Mouse (Mus musculus) G1E-ER4 (cell line): Measurements from ENCODE around the gene Cd86. TPM values are rescaled to one million over a fixed set of nuclear protein-coding genes. Genes with fewer than 3 reads are reported as not detected.

ENCODE experiments used
- GATA1 ChIP-seq: IDR thresholded peaks from one replicate; pipeline ENCODE4 v1.8.0; 2012; ENCODE audit warnings: low read length, inconsistent platforms
- polyA plus RNA-seq: library from polyadenylated mRNA; stranded (reverse); fragments of >175 nt; gene quantifications from 2 replicates; pipeline ENCODE4 v1.2.3, GENCODE M21; 2012

Gene Cd86
- polyA plus RNA-seq, 1 experiment: not detected

DNA sequence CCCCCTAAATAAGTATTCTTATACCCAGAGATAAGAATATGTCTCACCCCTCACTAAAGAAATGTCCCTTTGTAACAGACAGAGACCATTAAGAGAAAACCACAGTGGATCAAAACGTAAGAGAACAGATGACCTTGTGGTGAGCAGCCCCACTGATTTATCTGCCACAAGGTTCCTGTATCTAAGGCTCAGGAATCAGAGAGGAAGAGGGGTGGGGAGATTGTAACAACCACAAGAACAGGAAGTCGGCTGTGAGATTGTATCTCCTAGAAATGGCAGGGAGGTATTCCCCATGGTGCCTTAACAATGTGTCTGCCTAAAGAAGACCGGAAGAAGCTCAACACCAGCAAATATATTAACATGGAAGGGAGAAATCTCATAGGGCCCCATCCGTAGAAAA lies 77.9 kb downstream of the Cd86 start:
- peak; percentile 80 for TF ChIP-seq GATA1

DNA sequence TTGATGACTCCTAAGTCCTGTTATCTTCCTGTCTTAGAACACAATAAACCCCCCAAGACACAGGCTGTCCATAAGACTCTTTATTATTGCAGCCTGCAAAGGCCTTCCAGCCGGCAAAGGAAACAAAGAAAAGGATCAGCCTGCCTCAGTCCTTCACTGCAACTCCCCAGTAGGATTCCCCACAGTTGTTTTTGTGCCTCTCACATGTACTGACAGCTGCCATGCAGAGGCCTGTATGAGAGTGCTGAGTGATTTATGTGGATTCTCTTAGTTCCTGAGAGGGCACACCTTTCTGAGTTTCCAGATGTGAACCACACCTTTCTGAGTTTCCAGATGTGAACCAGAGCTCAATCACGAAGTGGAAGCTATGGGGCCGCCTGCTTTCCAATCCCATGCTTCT lies 83.8 kb downstream of the Cd86 start:
- TF ChIP-seq GATA1: no peak

DNA sequence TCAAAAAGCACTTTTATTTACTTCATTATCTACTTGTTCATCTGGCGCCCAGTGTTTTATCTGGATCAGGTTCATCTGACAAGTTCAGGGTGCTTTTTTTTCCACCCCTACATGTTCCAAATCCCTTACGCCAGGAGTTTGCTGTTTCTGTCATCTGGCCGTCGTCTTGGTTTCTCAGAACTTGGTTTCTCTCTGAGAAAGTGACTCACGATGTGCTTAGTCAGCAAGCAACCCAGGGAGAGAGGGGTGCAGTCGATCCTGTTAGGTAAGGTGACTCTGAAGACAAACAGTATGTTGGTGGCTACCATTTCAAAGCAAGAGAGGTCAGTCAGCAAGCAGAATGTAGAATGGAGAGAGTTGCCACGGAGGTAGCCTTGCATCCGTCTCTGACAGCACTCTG lies 93.9 kb downstream of the Cd86 start:
- no peak for TF ChIP-seq GATA1

DNA sequence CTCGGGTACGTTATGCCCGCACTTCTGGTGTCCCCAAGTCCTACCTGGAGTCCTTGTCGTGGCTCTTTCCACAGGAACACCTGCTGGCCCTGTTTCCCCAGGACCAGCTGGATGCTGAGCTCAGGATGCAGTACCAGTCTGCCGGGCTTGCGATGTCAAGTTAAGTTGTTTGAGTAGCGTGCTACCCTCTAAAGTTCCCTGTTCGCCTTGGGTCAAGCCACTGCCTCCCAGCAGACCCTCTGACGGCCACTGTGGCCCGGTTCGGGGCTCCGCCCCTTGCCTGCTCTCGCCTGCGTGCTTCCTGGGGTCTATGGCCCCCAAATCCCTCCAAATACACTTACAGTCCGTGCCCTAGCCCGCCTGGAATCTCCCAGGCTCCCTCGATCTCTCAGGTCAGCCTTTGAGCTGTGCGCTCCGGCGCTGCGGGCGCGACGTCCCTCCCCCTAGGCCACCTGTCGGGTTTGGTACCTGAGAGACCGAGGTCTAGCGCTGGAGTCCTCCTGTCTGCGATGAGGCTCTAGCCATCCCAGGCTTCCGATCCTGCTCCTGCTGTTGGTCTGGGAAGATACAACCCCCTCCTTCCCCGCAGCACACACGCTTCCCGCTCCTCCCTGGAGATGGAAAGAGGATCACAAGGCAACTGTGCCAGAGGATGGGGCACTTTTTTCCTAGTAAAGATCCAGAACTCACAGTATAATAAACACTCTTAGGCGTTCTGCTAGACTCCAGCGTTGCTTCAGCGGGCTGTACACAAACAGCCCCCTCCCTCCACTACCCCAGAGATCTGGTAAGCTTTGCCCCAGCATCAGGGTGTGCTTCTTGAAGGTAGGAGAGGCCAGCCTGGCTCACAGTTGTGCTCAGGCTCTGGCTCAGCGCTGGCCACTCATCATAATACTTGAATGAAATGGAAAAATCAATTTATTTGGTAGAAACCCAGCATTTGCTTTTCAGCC lies 104.2 kb downstream of the Cd86 start, which contains the start of gene Casr:
Gene Casr, minus strand, starts transcription at position 756 of the 953 bp plus-strand sequence.
- TF ChIP-seq GATA1: no peak

DNA sequence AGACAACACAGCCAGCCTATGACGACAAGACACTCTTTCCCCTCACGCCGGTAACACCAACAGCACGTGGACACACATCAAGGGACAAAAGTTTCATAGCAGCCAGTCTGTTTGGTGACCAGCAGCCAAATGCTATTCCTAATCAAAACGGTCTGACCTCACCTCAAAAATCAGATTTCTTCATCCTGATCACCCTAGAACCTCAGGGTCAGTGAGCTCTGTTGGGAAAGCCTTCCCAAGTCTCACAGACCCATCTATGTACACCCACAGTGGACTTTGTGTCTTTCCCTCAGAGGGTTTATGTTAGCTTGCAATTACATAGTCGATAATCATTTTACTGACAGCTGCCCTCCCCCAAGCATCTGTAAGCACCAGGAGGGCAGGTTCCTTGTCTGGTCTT lies 106.3 kb downstream of the Cd86 start:
- TF ChIP-seq GATA1: no peak

DNA sequence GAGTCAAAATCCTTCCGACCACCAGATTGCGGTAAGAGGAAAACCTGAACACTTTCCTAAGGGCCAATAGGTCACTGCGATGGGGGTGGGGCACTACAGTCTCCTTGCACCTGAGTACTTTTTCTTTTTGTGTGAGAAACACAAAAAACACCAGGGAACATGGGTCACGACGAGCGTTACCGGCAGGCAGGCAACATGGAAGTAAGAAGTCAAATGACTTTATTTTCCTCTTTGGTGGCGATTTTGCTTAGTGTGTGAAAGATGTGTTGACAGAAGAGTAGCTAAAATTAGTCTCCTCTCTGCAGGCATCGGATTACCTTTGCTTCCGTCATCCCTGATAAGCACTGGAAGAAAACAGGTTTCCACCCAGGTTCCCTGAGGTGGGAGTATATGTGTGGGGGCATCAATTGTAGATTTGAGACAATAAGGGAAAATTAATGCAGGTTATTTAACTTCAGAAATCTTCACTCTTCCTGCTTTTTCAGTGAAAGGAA lies 110.2 kb downstream of the Cd86 start:
- no peak for TF ChIP-seq GATA1

Other genes with a start within 250 kb of the Cd86 start
- gene Stfa3, start 210.7 kb downstream of the Cd86 start, polyA plus RNA-seq: not detected in 2 replicates
- gene Casr, start 103.9 kb downstream of the Cd86 start, polyA plus RNA-seq: not detected in 2 replicates
- not detected in 2 replicates for gene Ildr1, start 27.9 kb upstream of the Cd86 start, polyA plus RNA-seq
- gene Slc15a2, start 118.9 kb upstream of the Cd86 start, polyA plus RNA-seq: 0.61 and 1.1 TPM in 2 replicates
- 1.8 and 2.6 TPM in 2 replicates for gene Iqcb1, start 162.3 kb upstream of the Cd86 start, polyA plus RNA-seq
- gene Eaf2, start 208.9 kb upstream of the Cd86 start, polyA plus RNA-seq: 0.50 and 0.53 TPM in 2 replicates
- gene Golgb1, start 209.1 kb upstream of the Cd86 start, polyA plus RNA-seq: 10.8 and 13.4 TPM in 2 replicates